Mouse (Mus musculus) heart, postnatal 0 days (tissue): Measurements from ENCODE around the gene Akap2.

ENCODE experiments used
- CTCF ChIP-seq: IDR thresholded peaks from 2 replicates; pipeline ENCODE4 v1.5.1; 2016; ENCODE audit warnings: antibody characterized with exemption, control low read depth, low read depth
- EP300 ChIP-seq: IDR thresholded peaks from 2 replicates; pipeline ENCODE4 v1.6.1; 2016; ENCODE audit warnings: antibody characterized with exemption, low read depth

- no peak for TF ChIP-seq CTCF
- TF ChIP-seq EP300 = no peak
Observed at GRCm38 (mm10) chr4:57764926-57765325, 47.5 kb downstream of the Akap2 start.
